Mouse (Mus musculus): Measurements from ENCODE around the gene Foxk1.

The Foxk1 gene

GRCm38 (mm10) chr5:142477866-142478615 lies 76.7 kb downstream of the Foxk1 start:
- in situ Hi-C loops (cut with MboI, MseI), result loop anchor here (5.0 kb wide), 1 partner anchor 239 kb away; no protein-coding TSS in a partner anchor

DNA sequence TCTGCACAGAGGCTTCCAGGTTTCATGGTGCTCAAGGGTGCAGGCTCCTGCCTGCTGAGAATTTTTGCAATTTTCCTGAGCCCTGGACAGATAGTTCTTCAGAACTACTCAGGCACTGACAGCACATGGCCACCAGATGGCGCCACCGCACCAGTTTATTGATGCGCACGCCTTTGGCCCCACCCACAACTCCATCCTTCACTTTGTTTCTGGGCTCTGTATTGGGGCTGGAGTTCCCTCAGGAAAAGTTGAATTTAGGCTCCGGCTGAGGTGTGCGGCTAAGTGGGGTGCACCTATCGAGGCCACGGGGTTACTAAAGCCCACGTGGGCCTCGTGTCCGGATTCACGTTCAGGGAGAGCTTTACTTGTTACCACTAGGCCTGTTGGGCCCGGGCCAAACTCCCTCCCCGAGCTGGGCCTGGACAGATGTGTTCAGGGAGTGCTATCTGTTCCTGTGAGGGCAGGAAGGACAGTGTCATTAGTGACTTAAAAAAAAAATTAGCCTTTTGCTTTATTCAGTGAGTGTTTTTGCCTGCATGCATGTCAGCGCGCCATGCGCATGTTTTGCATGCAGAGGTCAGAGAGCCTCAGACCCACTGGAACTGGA lies 77.6 kb downstream of the Foxk1 start:
- in situ Hi-C loops (cut with MboI, MseI), result loop anchor here (5.0 kb wide), 1 partner anchor 238 kb away; no protein-coding TSS in a partner anchor

DNA sequence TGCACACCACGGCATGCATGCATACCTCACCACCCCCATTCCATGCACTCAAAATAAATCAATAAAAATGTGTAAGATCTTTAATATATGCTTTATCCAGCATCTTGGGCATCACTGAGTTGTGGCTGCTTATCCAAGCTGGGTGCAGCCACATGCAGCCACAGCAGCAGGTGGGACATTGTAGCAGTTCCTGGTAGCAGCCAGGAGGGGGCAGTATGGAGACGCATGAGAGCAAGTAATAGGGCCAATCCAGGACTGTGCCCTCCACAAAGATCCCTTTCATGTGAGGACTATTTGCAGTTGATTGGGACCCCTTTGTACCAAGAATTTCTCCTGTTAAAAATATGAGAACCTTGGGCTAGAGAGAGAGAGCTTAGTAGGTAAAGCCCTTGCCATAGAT lies 81.2 kb downstream of the Foxk1 start:
- in situ Hi-C loops (cut with MboI, MseI), result loop anchor here (10.0 kb wide), 1 partner anchor 722 kb away; no protein-coding TSS in a partner anchor

GRCm38 (mm10) chr5:142483581-142483980 lies 82.3 kb downstream of the Foxk1 start:
- in situ Hi-C loops (cut with MboI, MseI), result loop anchor here (10.0 kb wide), 1 partner anchor 721 kb away; no protein-coding TSS in a partner anchor

- in situ Hi-C loops (cut with MboI, MseI), result loop anchor here (10.0 kb wide), 1 partner anchor 718 kb away; no protein-coding TSS in a partner anchor
Observed at GRCm38 (mm10) chr5:142486654-142487053, 85.4 kb downstream of the Foxk1 start.

DNA sequence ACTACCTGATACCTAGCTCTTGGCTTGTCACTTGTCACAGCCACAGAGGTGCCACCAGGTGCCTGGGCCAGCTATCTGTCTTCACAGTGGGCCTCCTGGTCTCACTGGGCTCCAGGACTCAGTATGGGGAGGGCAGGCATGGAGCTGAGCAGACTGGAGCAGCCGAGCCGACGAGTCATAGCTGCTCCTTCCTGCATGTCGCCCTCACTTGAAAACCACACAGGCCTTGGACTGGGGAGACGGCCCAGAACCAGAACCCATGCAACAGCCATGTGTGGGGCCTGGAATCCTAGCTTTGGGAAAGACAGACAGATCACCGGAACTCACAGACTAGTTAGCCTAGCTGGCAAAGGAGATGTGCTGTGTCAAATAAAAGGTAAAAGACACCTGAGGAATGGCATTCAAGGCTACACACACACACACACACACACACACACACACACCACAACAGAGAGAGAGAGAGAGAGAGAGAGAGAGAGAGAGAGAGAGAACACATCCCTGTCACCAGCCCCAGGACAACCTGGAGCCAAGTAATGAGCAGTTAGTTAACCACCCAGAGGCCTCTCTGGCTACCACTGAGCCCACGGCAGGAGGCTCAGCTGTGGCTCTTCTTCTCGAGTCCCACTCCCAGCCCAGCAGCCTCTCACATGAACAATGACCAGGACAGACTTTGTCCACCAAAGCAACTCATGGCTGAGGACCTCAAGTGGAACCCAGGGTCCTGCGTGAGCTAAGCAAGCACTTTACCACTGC lies 88.8 kb downstream of the Foxk1 start:
- in situ Hi-C loops (cut with MboI, MseI), result loop anchor here (10.0 kb wide), 1 partner anchor 715 kb away; no protein-coding TSS in a partner anchor

DNA sequence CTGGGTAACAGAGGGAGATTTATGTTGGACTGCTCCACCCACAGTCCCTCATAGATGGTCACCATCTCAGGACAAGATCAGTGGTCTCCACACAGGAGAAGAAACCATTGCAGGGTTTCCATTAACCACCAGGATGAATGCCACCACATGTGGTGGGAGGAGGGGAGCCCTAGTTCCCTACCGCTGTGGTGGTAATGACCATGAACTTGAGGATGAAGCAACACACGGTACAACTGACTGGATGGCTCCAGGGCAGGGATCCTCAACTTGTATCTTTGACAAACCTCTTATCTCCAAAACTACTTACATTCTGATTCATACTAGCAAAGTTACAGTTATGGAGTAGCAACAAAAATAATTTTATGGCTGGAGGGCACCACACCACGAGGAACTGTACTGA lies 92.0 kb downstream of the Foxk1 start:
- in situ Hi-C loops (cut with MboI, MseI), result no loop called here

DNA sequence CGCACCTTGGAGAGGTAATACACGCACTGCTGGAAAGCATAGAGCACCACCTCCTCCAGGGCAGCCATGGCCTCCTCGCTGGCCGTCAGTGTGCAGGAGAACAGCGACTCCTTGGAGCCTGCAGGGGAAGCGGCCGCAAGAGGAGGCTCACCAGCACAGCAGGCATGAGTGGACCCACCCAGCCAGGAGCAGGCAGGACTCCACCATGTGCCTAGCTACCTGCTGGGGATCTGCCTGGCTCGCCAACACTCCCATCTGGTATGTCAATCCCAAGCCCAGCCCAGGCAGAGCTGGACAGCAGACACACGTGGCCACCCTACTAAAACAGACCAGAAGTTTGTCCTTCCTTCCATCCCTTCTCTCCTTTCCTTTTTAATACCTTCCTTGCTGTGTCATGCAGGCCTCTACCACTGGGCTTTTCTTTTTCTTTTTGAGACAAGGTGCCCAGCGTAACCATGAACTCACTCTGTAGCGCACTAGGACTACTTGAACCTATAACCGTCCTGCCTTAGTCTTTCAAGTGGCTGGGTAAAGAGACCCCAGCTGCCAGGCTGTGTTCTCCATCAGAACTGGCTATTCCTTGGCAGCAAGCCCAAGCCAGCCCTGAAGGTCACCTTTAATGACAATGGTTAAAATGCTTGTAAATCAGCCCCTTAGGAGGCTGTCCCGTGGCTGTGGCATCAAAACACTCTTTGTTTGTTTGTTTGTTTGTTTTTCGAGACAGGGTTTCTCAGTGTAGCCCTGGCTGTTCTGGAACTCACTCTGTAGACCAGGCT lies 94.2 kb downstream of the Foxk1 start:
- in situ Hi-C loops (cut with MboI, MseI), result no loop called here

GRCm38 (mm10) chr5:142498964-142499363 lies 97.7 kb downstream of the Foxk1 start:
- in situ Hi-C loops (cut with MboI, MseI), result no loop called here

- in situ Hi-C loops (cut with MboI, MseI), result no loop called here
Observed at GRCm38 (mm10) chr5:142500918-142501317, 99.6 kb downstream of the Foxk1 start.

DNA sequence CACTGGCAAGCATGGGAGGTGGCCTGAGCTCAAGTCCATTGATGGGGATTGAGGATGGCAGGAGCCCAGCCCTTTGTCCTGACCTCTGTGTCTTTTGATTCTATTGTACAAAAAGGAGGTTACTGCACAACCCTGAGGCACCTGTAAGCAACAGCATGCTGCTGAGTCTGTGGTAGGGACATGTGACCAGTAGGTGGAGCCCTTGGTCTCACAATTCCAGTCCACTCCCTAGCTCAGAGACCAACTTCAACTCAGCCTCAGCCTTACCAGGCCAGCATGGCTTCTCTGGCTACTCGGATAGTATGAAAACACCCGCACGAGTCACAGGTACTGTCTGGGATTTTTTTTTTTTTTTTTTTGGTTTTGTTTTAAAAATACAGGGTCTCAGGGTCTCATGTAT lies 101.1 kb downstream of the Foxk1 start:
- in situ Hi-C loops (cut with MboI, MseI), result no loop called here

- in situ Hi-C loops (cut with MboI, MseI), result no loop called here
Observed at GRCm38 (mm10) chr5:142504175-142504574, 102.9 kb downstream of the Foxk1 start.

DNA sequence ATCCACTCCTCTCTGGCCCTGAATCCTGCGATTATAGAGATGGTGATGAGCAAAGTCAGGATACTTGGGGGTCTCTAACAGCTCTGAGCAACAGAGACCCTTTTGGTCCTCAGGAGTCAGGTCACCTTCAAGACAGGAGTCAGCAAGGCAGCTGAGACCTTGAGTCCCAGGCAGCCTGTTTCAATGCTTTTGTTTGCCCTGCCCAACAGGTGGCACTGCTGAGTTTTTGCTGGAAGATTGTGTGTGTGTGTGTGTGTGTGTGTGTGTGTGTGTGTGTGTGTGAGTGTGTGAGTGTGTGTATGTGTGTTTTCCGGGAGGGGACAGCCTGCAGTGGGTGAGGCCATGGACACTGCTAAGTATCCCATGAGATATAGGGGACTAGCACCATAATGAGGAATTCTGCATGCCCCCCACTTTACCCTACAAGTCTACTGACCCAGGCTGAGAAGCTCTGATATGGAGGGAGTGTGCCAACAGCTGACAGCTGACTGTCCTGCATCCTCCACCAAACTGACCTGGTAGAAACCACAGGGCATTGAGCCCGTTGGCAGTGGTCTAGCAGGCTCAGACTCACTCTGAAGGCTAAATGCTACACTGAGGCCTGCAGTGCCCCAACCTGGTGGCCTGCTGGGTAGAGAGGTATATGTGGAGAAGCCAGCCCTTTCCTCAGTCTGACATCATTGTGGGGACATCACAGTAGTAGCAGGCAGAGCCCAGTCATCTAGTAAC lies 104.6 kb downstream of the Foxk1 start:
- in situ Hi-C loops (cut with MboI, MseI), result no loop called here

- in situ Hi-C loops (cut with MboI, MseI), result no loop called here
Observed at GRCm38 (mm10) chr5:142509141-142510060, 108.1 kb downstream of the Foxk1 start.

GRCm38 (mm10) chr5:142510061-142510414 lies 108.7 kb downstream of the Foxk1 start:
- in situ Hi-C loops (cut with MboI, MseI), result no loop called here
